ENCODE assay signal across 22 mouse cellular contexts in genomic region chr5:60145609-60146008, GRCm38 (mm10).
A peak's percentile ranks its signal among the peaks of the same experiment; 100 is the strongest.
DNase-seq lines count a peak whose midpoint lies in the region; ATAC-seq and TF ChIP-seq lines count a peak whose summit lies in the region.
"Had no signal": no experiment of that assay in that cellular context is flagged by ENCODE, and none has a peak within 500 bp of the region (broad histone marks: within the 10 kb centered on the region; RNA-seq: fewer than 3 reads in every experiment).

No protein-coding gene starts in this region.

- no peaks in the 10 kb centered on the region for H3K4me1 ChIP-seq in embryonic facial prominence, embryonic 14.5 days (ENCODE audit: control insufficient read depth, insufficient read depth, low read length)
- no peaks in the 10 kb centered on the region for H3K4me1 ChIP-seq in embryonic facial prominence, embryonic 10.5 days
- no peaks in the 10 kb centered on the region for H3K4me1 ChIP-seq in hindbrain, postnatal 0 days (ENCODE audit: insufficient read depth, low read length)
- no peaks in the 10 kb centered on the region for H3K4me1 ChIP-seq in hindbrain, embryonic 12.5 days
- no peaks in the 10 kb centered on the region for H3K4me1 ChIP-seq in midbrain, postnatal 0 days (ENCODE audit: insufficient read depth, low read length)
- H3K4me1 ChIP-seq in midbrain, embryonic 15.5 days = 0 out of 2 replicates have a peak, but pooled peaks cover 3% of the 10 kb centered on the region
- H3K4me1 ChIP-seq: embryonic facial prominence, embryonic 12.5 days; forebrain, embryonic 13.5 days; hindbrain, embryonic 15.5 days; intestine, embryonic 15.5 days had no signal

- ATAC-seq in embryonic facial prominence, embryonic 14.5 days (ENCODE audit: low read depth) = no peak
- ATAC-seq in hindbrain, postnatal 0 days = no peak
- ATAC-seq in hindbrain, embryonic 12.5 days (ENCODE audit: low FRiP score) = no peak
- ATAC-seq in midbrain, postnatal 0 days (ENCODE audit: low FRiP score) = no peak
- ATAC-seq in midbrain, embryonic 15.5 days (replicated peaks) = no peak
- ATAC-seq: activated CD4-positive, CD25-positive, alpha-beta regulatory T cell, adult 4 months; forebrain, embryonic 13.5 days; forebrain, postnatal 0 days; intestine, embryonic 15.5 days had no signal

- no peaks in the 10 kb centered on the region for H3K36me3 ChIP-seq in embryonic facial prominence, embryonic 14.5 days (ENCODE audit: control insufficient read depth, insufficient read depth, low read length)
- H3K36me3 ChIP-seq in embryonic facial prominence, embryonic 10.5 days (replicated peaks) = no peaks in the 10 kb centered on the region
- H3K36me3 ChIP-seq in hindbrain, postnatal 0 days (ENCODE audit: insufficient read depth, low read length) = no peaks in the 10 kb centered on the region
- H3K36me3 ChIP-seq in hindbrain, embryonic 12.5 days = no peaks in the 10 kb centered on the region
- no peaks in the 10 kb centered on the region for H3K36me3 ChIP-seq in midbrain, postnatal 0 days (ENCODE audit: insufficient read depth, low read length)
- H3K36me3 ChIP-seq in midbrain, embryonic 15.5 days (replicated peaks) = no peaks in the 10 kb centered on the region
- H3K36me3 ChIP-seq: embryonic facial prominence, embryonic 12.5 days; hindbrain, embryonic 15.5 days; intestine, embryonic 15.5 days had no signal

- H3K4me2 ChIP-seq in embryonic facial prominence, embryonic 14.5 days (ENCODE audit: low read depth, low read length) = no peak overlapping the region
- no peak overlapping the region for H3K4me2 ChIP-seq in hindbrain, postnatal 0 days (ENCODE audit: low read depth, low read length)
- H3K4me2 ChIP-seq in hindbrain, embryonic 12.5 days (replicated peaks) = no peak overlapping the region
- no peak overlapping the region for H3K4me2 ChIP-seq in midbrain, postnatal 0 days (ENCODE audit: low read depth, low read length, poor library complexity, severe bottlenecking)
- no peak overlapping the region for H3K4me2 ChIP-seq in midbrain, embryonic 15.5 days
- H3K4me2 ChIP-seq: embryonic facial prominence, embryonic 12.5 days; forebrain, embryonic 13.5 days; heart, embryonic 11.5 days; hindbrain, embryonic 15.5 days; intestine, embryonic 15.5 days had no signal

- TF ChIP-seq CTCF in hindbrain, postnatal 0 days (IDR thresholded peaks at IDR 0.05; ENCODE audit: low read depth) = no peak
- TF ChIP-seq CTCF in midbrain, postnatal 0 days (IDR thresholded peaks at IDR 0.05) = no peak

- H3K4me3 ChIP-seq in embryonic facial prominence, embryonic 14.5 days (ENCODE audit: low read depth, low read length) = no peak overlapping the region
- no peak overlapping the region for H3K4me3 ChIP-seq in embryonic facial prominence, embryonic 10.5 days
- H3K4me3 ChIP-seq in hindbrain, postnatal 0 days (ENCODE audit: low read length) = no peak overlapping the region
- H3K4me3 ChIP-seq in hindbrain, embryonic 12.5 days = no peak overlapping the region
- H3K4me3 ChIP-seq in midbrain, postnatal 0 days (ENCODE audit: low read depth, low read length) = no peak overlapping the region
- H3K4me3 ChIP-seq in midbrain, embryonic 15.5 days = no peak overlapping the region
- H3K4me3 ChIP-seq: embryonic facial prominence, embryonic 12.5 days; erythroblast, embryonic 14.5 days; forebrain, embryonic 13.5 days; gastrocnemius, adult 2 months; hindbrain, embryonic 15.5 days; intestine, embryonic 15.5 days had no signal

- H3K9ac ChIP-seq in embryonic facial prominence, embryonic 14.5 days (ENCODE audit: low read depth, low read length) = no peak overlapping the region
- no peak overlapping the region for H3K9ac ChIP-seq in hindbrain, postnatal 0 days (replicated peaks; ENCODE audit: low read length)
- H3K9ac ChIP-seq in hindbrain, embryonic 12.5 days = no peak overlapping the region
- H3K9ac ChIP-seq in midbrain, postnatal 0 days (replicated peaks; ENCODE audit: low read length, poor library complexity, severe bottlenecking) = no peak overlapping the region
- H3K9ac ChIP-seq in midbrain, embryonic 15.5 days = no peak overlapping the region
- H3K9ac ChIP-seq: embryonic facial prominence, embryonic 12.5 days; forebrain, embryonic 13.5 days; forebrain, postnatal 0 days; hindbrain, embryonic 15.5 days; intestine, embryonic 15.5 days had no signal

- peak; percentile 1 for DNase-seq in embryonic facial prominence, embryonic 14.5 days (ENCODE audit: low spot score)
- DNase-seq in embryonic facial prominence, embryonic 10.5 days (ENCODE audit: low spot score) = no peak
- peak; percentile 20 for DNase-seq in hindbrain, postnatal 0 days (ENCODE audit: low spot score)
- DNase-seq in midbrain, postnatal 0 days (ENCODE audit: low spot score) = peak; percentile 11
- DNase-seq: adrenal gland, adult 8-10 months; adrenal gland, postnatal 25 days; cerebellum, adult 18-20 months; cerebellum, adult 9-10 months; cerebellum, postnatal 14 days; forebrain, postnatal 0 days; gastrocnemius, adult 2 months; gastrocnemius, postnatal 14 days; heart, adult 11 months had no signal

- H3K27ac ChIP-seq in embryonic facial prominence, embryonic 14.5 days (replicated peaks; ENCODE audit: low read depth, low read length) = no peak overlapping the region
- H3K27ac ChIP-seq in embryonic facial prominence, embryonic 10.5 days (replicated peaks) = no peak overlapping the region
- no peak overlapping the region for H3K27ac ChIP-seq in hindbrain, postnatal 0 days
- H3K27ac ChIP-seq in hindbrain, embryonic 12.5 days = no peak overlapping the region
- no peak overlapping the region for H3K27ac ChIP-seq in midbrain, postnatal 0 days (ENCODE audit: low read depth, low read length)
- H3K27ac ChIP-seq in midbrain, embryonic 15.5 days = no peak overlapping the region
- H3K27ac ChIP-seq: embryonic facial prominence, embryonic 12.5 days; forebrain, embryonic 13.5 days; gastrocnemius, adult 2 months; hindbrain, embryonic 15.5 days; intestine, embryonic 15.5 days had no signal

- H3K27me3 ChIP-seq in embryonic facial prominence, embryonic 14.5 days (replicated peaks; ENCODE audit: control insufficient read depth, insufficient read depth, low read length) = no peaks in the 10 kb centered on the region
- H3K27me3 ChIP-seq in embryonic facial prominence, embryonic 10.5 days (replicated peaks; ENCODE audit: low read depth, poor library complexity, severe bottlenecking) = no peaks in the 10 kb centered on the region
- no peaks in the 10 kb centered on the region for H3K27me3 ChIP-seq in hindbrain, postnatal 0 days (ENCODE audit: insufficient read depth, low read length)
- H3K27me3 ChIP-seq in hindbrain, embryonic 12.5 days = no peaks in the 10 kb centered on the region
- H3K27me3 ChIP-seq in midbrain, postnatal 0 days (ENCODE audit: insufficient read depth, low read length) = no peaks in the 10 kb centered on the region
- H3K27me3 ChIP-seq in midbrain, embryonic 15.5 days (replicated peaks) = no peaks in the 10 kb centered on the region
- H3K27me3 ChIP-seq: embryonic facial prominence, embryonic 12.5 days; forebrain, embryonic 13.5 days; hindbrain, embryonic 15.5 days; intestine, embryonic 15.5 days had no signal

- H3K9me3 ChIP-seq in embryonic facial prominence, embryonic 14.5 days (ENCODE audit: control insufficient read depth, low read length) = no peaks in the 10 kb centered on the region
- no peaks in the 10 kb centered on the region for H3K9me3 ChIP-seq in embryonic facial prominence, embryonic 10.5 days
- no peaks in the 10 kb centered on the region for H3K9me3 ChIP-seq in hindbrain, postnatal 0 days (ENCODE audit: low read length)
- no peaks in the 10 kb centered on the region for H3K9me3 ChIP-seq in hindbrain, embryonic 12.5 days (replicated peaks)
- no peaks in the 10 kb centered on the region for H3K9me3 ChIP-seq in midbrain, postnatal 0 days (ENCODE audit: low read length)
- no peaks in the 10 kb centered on the region for H3K9me3 ChIP-seq in midbrain, embryonic 15.5 days
- H3K9me3 ChIP-seq: embryonic facial prominence, embryonic 12.5 days; forebrain, embryonic 13.5 days; hindbrain, embryonic 15.5 days; intestine, embryonic 15.5 days had no signal
